Mouse (Mus musculus): ENCODE measurements around the gene Atp5mpl. TPM values are rescaled to one million over a fixed set of nuclear protein-coding genes. Genes with fewer than 3 reads are reported as not detected.

Atp5mpl gene
- polyA plus RNA-seq, 1 experiment from 2014 or later: 644 TPM

DNA sequence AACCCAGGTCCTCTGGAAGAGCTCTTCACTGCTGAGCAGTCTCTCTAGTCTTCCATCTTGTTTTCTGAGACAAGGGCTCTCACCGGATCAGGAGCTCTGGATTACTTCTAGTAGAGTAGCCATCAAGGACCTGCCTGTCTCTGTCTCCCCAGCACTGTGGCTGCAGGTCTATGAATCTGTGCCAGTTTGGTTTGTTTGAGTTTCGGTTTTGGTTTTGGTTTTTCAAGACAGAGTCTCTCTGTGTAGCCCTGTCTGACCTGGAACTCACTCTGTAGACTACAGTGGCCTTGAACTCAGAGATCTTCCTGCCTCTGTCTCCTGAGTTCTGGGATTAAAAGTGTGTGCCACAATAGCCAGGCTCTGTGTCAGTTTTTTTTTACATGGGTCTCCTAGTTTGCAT lies 55.0 kb downstream of the Atp5mpl start:
- Histone ChIP-seq H3K9me3 (ENCODE audit: control insufficient read depth, low read length) (no peaks in the 10 kb centered on the region), H3K36me3 (ENCODE audit: control insufficient read depth, insufficient read depth, low read length) (no peaks in the 10 kb centered on the region), H3K27me3 (ENCODE audit: control insufficient read depth, insufficient read depth, low read length) (peaks cover 3% of the 10 kb centered on the region; the same call in 1 of the 2 replicates), H3K4me2 (ENCODE audit: low read length) (no peak overlapping the region), H3K4me1 (ENCODE audit: control insufficient read depth, insufficient read depth, low read length) (0 out of 2 replicates have a peak, but pooled peaks cover 4% of the 10 kb centered on the region), H3K27ac (replicated peaks; ENCODE audit: low read depth, low read length) (no peak overlapping the region), H3K4me3 (replicated peaks; ENCODE audit: low read depth, low read length) (no peak overlapping the region), H3K9ac (replicated peaks; ENCODE audit: low read length) (no peak overlapping the region)
- ATAC-seq (ENCODE audit: low FRiP score, low TSS enrichment) (no peak), DNase-seq (no peak)
- WGBS: 91% methylated on average over 2 of the region's 2 CpGs

Other genes starting within 250 kb of the Atp5mpl start
- 621 and 628 TPM in 2 replicates for gene Klc1, start 208.1 kb downstream of the Atp5mpl start, polyA plus RNA-seq (2014; fragmentation: Nextera tagmentation; extraction: Ambion mirVana)
- gene Xrcc3, start 153.1 kb downstream of the Atp5mpl start, polyA plus RNA-seq (2014; fragmentation: Nextera tagmentation; extraction: Ambion mirVana): 2.3 and 3.2 TPM in 2 replicates
- 29.7 and 33.7 TPM in 2 replicates for gene Zfyve21, start 152.8 kb downstream of the Atp5mpl start, polyA plus RNA-seq (2014; fragmentation: Nextera tagmentation; extraction: Ambion mirVana)
- 36.2 and 38.1 TPM in 2 replicates for gene Ppp1r13b, start 58.9 kb downstream of the Atp5mpl start, polyA plus RNA-seq (2014; fragmentation: Nextera tagmentation; extraction: Ambion mirVana)
- gene Tdrd9, start 4.6 kb upstream of the Atp5mpl start, polyA plus RNA-seq (2014; fragmentation: Nextera tagmentation; extraction: Ambion mirVana): 0.42 and 0.46 TPM in 2 replicates
- gene Rd3l, start 14.3 kb upstream of the Atp5mpl start, polyA plus RNA-seq (2014; fragmentation: Nextera tagmentation; extraction: Ambion mirVana): not detected in 2 replicates
- gene Aspg, start 139.7 kb upstream of the Atp5mpl start, polyA plus RNA-seq (2014; fragmentation: Nextera tagmentation; extraction: Ambion mirVana): not detected in 2 replicates
- gene Kif26a, start 179.2 kb upstream of the Atp5mpl start, polyA plus RNA-seq (2014; fragmentation: Nextera tagmentation; extraction: Ambion mirVana): 6.2 and 7.2 TPM in 2 replicates

Data from midbrain, embryonic 14.5 days (tissue).